Mouse (Mus musculus) neutrophil, adult 83 days (primary cell): ENCODE data around the gene Eln. TPM values are rescaled to one million over a fixed set of nuclear protein-coding genes. Genes with fewer than 3 reads are reported as not detected.

Source experiments
- total RNA-seq, 2 experiments: library from RNA; stranded (reverse); gene quantifications; one replicate each; pipeline ENCODE4 v1.2.4; 2023

Eln gene
- total RNA-seq = not detected

GRCm38 (mm10) chr5:134746890-134747511 lies at the start of gene Eln:
Gene Eln, minus strand, starts transcription at chr5:134747323.

GRCm38 (mm10) chr5:134688086-134688717 lies 58.9 kb downstream of the Eln start, which contains the start of gene Limk1:
Gene Limk1, minus strand, starts transcription at chr5:134688598.

Other genes starting within 250 kb of the Eln start
- gene Clip2, start 194.9 kb downstream of the Eln start, total RNA-seq = 1 to 10 TPM; 7.6 to 8.8 TPM
- not detected for gene Syna, start 187.2 kb downstream of the Eln start, total RNA-seq
- 100 to 1,000 TPM in 1 of 2 experiments, 10 to 100 TPM in 1; 93.0 to 105 TPM for gene Rfc2, start 166.0 kb downstream of the Eln start, total RNA-seq
- gene Lat2, start 132.3 kb downstream of the Eln start, total RNA-seq = 10 to 100 TPM; 35.1 to 40.0 TPM
- gene Eif4h, start 107.8 kb downstream of the Eln start, total RNA-seq = 100 to 1,000 TPM; 169 to 182 TPM
- gene Limk1, start 58.7 kb downstream of the Eln start, total RNA-seq = 10 to 100 TPM in 1 of 2 experiments, 1 to 10 TPM in 1; 8.6 to 10.3 TPM
- gene Tmem270, start 159.4 kb upstream of the Eln start, total RNA-seq = not detected
- gene Cldn13, start 168.2 kb upstream of the Eln start, total RNA-seq = 10 to 100 TPM; 23.0 to 34.6 TPM
- 1 to 10 TPM; 1.3 to 6.4 TPM for gene Mettl27, start 185.0 kb upstream of the Eln start, total RNA-seq
- not detected for gene Cldn4, start 199.6 kb upstream of the Eln start, total RNA-seq
- gene Cldn3, start 238.9 kb upstream of the Eln start, total RNA-seq = not detected